Mouse (Mus musculus) liver, embryonic 15.5 days (tissue): ENCODE results near the gene Gpr88. TPM values are rescaled to one million over a fixed set of nuclear protein-coding genes. Genes with fewer than 3 reads are reported as not detected.

ENCODE experiments used
- ATAC-seq: fragments of 200-750 bp; cut with Nextera tagmentation; 2 replicates; pipeline ENCODE4 v1.8.0; 2017; ENCODE audit warnings: moderate number of reproducible peaks, mild to moderate bottlenecking, moderate library complexity; ENCODE audit not compliant: insufficient read depth
- H3K27ac ChIP-seq: fragments of 300-500 bp; sonication (generic); replicated peaks from 2 replicates; pipeline ENCODE4 v1.5.1; 2015; ENCODE audit warnings: mild to moderate bottlenecking, inconsistent platforms
- H3K27me3 ChIP-seq: fragments of 300-500 bp; sonication (generic); 2 replicates; pipeline ENCODE4 v1.6.1; 2015; ENCODE audit warnings: mild to moderate bottlenecking, inconsistent platforms
- H3K36me3 ChIP-seq: fragments of 300-500 bp; sonication (generic); replicated peaks from 2 replicates; pipeline ENCODE4 v1.6.1; 2015; ENCODE audit warnings: moderate library complexity, mild to moderate bottlenecking, inconsistent platforms
- H3K4me1 ChIP-seq: fragments of 300-500 bp; sonication (generic); replicated peaks from 2 replicates; pipeline ENCODE4 v1.6.1; 2015; ENCODE audit warnings: inconsistent platforms
- H3K4me2 ChIP-seq: fragments of 300-500 bp; sonication (generic); 2 replicates; pipeline ENCODE4 v1.6.1; 2015; ENCODE audit warnings: moderate library complexity, mild to moderate bottlenecking, inconsistent platforms
- H3K4me3 ChIP-seq: fragments of 300-500 bp; sonication (generic); replicated peaks from 2 replicates; pipeline ENCODE4 v1.5.1; 2015; ENCODE audit warnings: mild to moderate bottlenecking, inconsistent platforms
- H3K9ac ChIP-seq: fragments of 300-500 bp; sonication (generic); 2 replicates; pipeline ENCODE4 v1.6.1; 2015; ENCODE audit warnings: moderate library complexity, mild to moderate bottlenecking, inconsistent platforms
- H3K9me3 ChIP-seq: fragments of 300-500 bp; sonication (generic); replicated peaks from 2 replicates; pipeline ENCODE4 v1.6.1; 2016; ENCODE audit warnings: inconsistent platforms
- WGBS: fragments of 180-500 bp; shearing (Covaris S2); methylation state at CpG from one replicate; pipeline ENCODE4 v1.1.7; 2015; ENCODE audit warnings: mixed read lengths; ENCODE audit not compliant: insufficient replicate concordance; 5-methylcytosine and 5-hydroxymethylcytosine counted together
- polyA plus RNA-seq: library from polyadenylated mRNA; unstranded; fragments of >200 nt; fragmentation: Nextera tagmentation; extraction: Ambion mirVana; gene quantifications from 2 replicates; pipeline ENCODE4 v1.2.1, GENCODE M21; 2015

Gene Gpr88
- polyA plus RNA-seq, 1 experiment from 2014 or later: 0.17 TPM

DNA sequence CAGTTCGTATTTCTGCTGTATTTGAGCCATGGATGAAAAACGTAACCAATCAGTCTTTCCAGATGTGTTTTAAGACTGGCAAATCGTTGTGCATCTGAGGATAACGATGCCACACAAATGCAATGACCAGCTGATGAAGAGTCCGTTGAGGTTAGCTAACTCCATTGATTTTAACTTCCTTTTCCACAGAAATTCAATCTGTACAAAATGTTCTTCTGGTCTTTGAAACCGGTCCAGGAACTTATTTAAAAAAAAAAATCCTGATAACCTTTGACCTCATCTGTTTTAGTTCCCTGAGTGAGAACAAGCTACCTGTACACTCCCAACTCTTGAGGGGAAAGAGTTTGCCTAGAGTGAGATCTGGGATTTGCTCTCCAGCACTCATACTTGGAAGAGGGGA lies 18.4 kb upstream of the Gpr88 start:
- Histone ChIP-seq H3K4me2 (no peak overlapping the region), H3K4me1 (no peaks in the 10 kb centered on the region; the same call in 1 of the 2 replicates), H3K27ac (no peak overlapping the region), H3K36me3 (no peaks in the 10 kb centered on the region), H3K27me3 (no peaks in the 10 kb centered on the region), H3K4me3 (no peak overlapping the region), H3K9me3 (no peaks in the 10 kb centered on the region), H3K9ac (no peak overlapping the region)
- 60% methylated on average over 6 of the region's 6 CpGs for WGBS
- ATAC-seq: no peak

GRCm38 (mm10) chr3:116267036-116267654 lies 13.8 kb upstream of the Gpr88 start:
- peak; percentile 22; the same call in 1 of the 2 replicates for ATAC-seq
- H3K27ac ChIP-seq: no peak overlapping the region

GRCm38 (mm10) chr3:116266360-116266759 lies 13.1 kb upstream of the Gpr88 start:
- Histone ChIP-seq H3K4me1 (no peaks in the 10 kb centered on the region), H3K4me2 (no peak overlapping the region), H3K36me3 (no peaks in the 10 kb centered on the region), H3K4me3 (no peak overlapping the region), H3K9me3 (no peaks in the 10 kb centered on the region), H3K27ac (no peak overlapping the region), H3K27me3 (no peaks in the 10 kb centered on the region), H3K9ac (no peak overlapping the region)
- WGBS: 67% methylated on average over 3 of the region's 3 CpGs
- no peak for ATAC-seq

More at GRCm38 (mm10) chr3:116267036-116267654, 13.8 kb upstream of the Gpr88 start:
- Histone ChIP-seq H3K36me3 (no peaks in the 10 kb centered on the region), H3K4me2 (no peak overlapping the region), H3K9me3 (no peaks in the 10 kb centered on the region), H3K4me1 (no peaks in the 10 kb centered on the region), H3K27me3 (no peaks in the 10 kb centered on the region), H3K9ac (no peak overlapping the region), H3K4me3 (no peak overlapping the region)
- WGBS: 70% methylated on average over 2 of the region's 2 CpGs

- peak; percentile 41 for ATAC-seq
- Histone ChIP-seq H3K36me3 (no peaks in the 10 kb centered on the region), H3K9me3 (no peaks in the 10 kb centered on the region), H3K27ac (0 out of 2 replicates have a peak overlapping the region, but pooled peaks have one; percentile 25), H3K4me1 (no peaks in the 10 kb centered on the region), H3K4me3 (no peak overlapping the region), H3K4me2 (no peak overlapping the region), H3K27me3 (no peaks in the 10 kb centered on the region), H3K9ac (no peak overlapping the region)
- WGBS: 79% methylated on average over 1 of the region's 1 CpGs
These were observed 10.7 kb upstream of the Gpr88 start for GRCm38 (mm10) chr3:116263977-116264376.

DNA sequence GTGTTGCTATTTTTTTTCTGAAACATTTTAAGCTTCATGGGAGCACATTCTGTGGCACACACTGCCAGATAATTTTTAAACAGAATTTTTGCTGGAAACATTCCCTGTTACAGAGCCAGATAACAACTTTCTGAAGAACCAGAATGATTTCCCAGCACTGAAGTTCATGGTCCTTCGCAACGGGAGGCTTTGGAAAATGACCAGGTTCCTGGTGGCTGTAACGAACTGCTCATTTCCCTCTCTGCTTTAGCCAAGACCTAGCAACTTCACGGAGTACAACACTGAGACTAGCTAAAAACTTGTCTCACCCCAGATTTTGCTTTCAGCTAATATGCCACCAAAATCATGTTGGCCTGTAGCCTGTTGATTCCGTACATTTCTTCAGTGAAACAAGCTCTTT lies 9.8 kb upstream of the Gpr88 start:
- Histone ChIP-seq H3K27ac (no peak overlapping the region), H3K4me1 (no peaks in the 10 kb centered on the region), H3K36me3 (no peaks in the 10 kb centered on the region), H3K9ac (no peak overlapping the region), H3K4me3 (no peak overlapping the region), H3K4me2 (no peak overlapping the region), H3K9me3 (no peaks in the 10 kb centered on the region), H3K27me3 (no peaks in the 10 kb centered on the region)
- 74% methylated on average over 5 of the region's 5 CpGs for WGBS
- no peak for ATAC-seq

DNA sequence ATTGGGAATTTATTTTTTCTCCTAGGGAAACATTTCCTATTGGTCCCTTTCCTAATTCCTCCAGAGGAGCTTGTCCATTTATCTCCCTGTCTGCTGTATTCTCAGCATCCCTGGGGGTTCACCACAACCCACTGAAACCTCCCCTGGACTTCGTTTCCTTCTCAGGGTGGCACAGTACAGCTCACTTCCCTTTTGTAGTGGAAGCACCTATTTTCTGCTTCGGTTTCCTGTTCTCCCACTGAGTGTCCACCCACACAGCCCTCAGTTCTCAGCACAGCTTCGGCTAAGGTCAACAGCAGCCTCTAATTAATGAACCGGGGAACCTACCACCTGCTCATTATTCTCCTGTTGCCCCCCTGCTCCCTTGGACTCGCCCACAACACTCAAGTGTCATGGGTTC lies 2.8 kb upstream of the Gpr88 start:
- H3K4me3 ChIP-seq: no peak overlapping the region
- no peak for ATAC-seq
- WGBS: 13% methylated on average over 5 of the region's 5 CpGs
- no peak overlapping the region for H3K4me2 ChIP-seq
- H3K27me3 ChIP-seq: peaks cover 43% of the 10 kb centered on the region
- H3K27ac ChIP-seq: no peak overlapping the region
- peaks cover 13% of the 10 kb centered on the region for H3K4me1 ChIP-seq
- no peak overlapping the region for H3K9ac ChIP-seq
- H3K9me3 ChIP-seq: no peaks in the 10 kb centered on the region
- no peaks in the 10 kb centered on the region for H3K36me3 ChIP-seq

DNA sequence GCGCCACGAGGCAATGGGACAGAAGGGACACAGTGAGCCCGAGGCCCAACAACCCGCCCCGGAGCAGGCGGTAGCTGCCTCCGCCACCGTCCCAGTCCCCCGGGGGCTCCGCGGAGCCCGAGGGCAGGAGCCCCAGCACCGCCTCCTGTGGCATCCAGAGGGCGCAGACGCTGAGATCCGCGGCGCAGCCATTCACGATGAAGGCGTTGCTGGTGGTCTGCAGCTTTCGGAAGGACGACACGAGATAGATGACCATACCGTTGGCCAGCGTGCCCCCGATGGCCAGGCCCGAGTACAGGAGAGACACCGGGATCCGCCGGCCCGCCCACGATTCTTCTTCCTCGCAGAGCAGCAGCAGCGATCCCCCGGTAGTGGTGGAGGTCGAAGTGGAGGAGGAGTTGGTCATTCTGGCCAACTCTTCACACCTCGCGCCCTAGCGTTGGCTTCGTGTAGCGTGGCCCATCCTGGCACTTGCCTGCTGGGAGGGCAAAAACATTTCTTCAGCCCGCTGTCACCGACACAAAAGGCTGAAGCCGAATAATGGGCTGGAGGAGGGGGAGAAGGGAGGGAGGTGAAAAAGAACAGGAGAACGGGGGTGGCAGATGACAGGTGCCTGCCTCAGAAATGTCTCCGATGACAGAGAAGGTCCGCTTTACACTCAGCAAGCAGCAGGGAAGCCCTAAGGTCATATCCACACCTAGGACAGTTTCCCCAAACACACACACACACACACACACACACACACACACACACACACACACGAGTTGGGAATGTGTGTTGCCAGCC lies 855 bp downstream of the Gpr88 start:
- Histone ChIP-seq H3K4me2 (peak overlapping the region; percentile 71), H3K9ac (no peak overlapping the region), H3K27me3 (peaks cover 76% of the 10 kb centered on the region), H3K9me3 (no peaks in the 10 kb centered on the region), H3K4me3 (peak overlapping the region; percentile 50), H3K36me3 (no peaks in the 10 kb centered on the region), H3K4me1 (peaks cover 13% of the 10 kb centered on the region), H3K27ac (no peak overlapping the region)
- ATAC-seq: peak; percentile 35; the same call in 1 of the 2 replicates
- WGBS: 1% methylated on average over 48 of the region's 48 CpGs

- peaks cover 78% of the 10 kb centered on the region for H3K27me3 ChIP-seq
- peak overlapping the region; percentile 50 for H3K4me3 ChIP-seq
- H3K36me3 ChIP-seq: no peaks in the 10 kb centered on the region
- WGBS: 1% methylated on average over 71 of the region's 86 CpGs
- H3K9ac ChIP-seq: no peak overlapping the region
- ATAC-seq: peak; percentile 26; the same call in 1 of the 2 replicates
- H3K4me2 ChIP-seq: peak overlapping the region; percentile 71
- H3K9me3 ChIP-seq: no peaks in the 10 kb centered on the region
- H3K27ac ChIP-seq: no peak overlapping the region
- peaks cover 13% of the 10 kb centered on the region for H3K4me1 ChIP-seq
These were observed 1.6 kb downstream of the Gpr88 start for GRCm38 (mm10) chr3:116251481-116252254.

DNA sequence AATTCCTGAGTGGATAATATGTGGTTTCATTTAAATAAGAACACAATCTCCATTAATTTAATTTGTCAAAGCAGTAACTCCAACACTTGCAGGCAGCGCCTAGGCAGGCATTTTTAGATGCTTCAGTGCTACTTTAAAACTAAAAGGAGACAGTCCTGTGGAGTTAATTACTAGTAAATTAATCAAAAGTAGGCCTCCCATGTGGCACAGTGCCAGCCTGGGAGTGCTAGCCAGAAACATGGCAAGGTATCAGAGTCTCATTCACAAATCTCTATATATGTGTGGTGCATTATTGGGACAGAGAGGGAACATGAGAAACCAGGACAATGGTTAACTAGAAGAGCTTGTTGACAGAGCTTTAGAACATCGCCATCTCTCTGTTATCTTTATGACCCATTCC lies 4.3 kb downstream of the Gpr88 start:
- H3K36me3 ChIP-seq: no peaks in the 10 kb centered on the region
- H3K27me3 ChIP-seq: peaks cover 68% of the 10 kb centered on the region
- H3K27ac ChIP-seq: no peak overlapping the region
- no peaks in the 10 kb centered on the region for H3K9me3 ChIP-seq
- H3K9ac ChIP-seq: no peak overlapping the region
- ATAC-seq: no peak
- H3K4me1 ChIP-seq: peaks cover 13% of the 10 kb centered on the region
- no peak overlapping the region for H3K4me3 ChIP-seq
- H3K4me2 ChIP-seq: no peak overlapping the region
- WGBS: 63% methylated on average over 2 of the region's 2 CpGs

DNA sequence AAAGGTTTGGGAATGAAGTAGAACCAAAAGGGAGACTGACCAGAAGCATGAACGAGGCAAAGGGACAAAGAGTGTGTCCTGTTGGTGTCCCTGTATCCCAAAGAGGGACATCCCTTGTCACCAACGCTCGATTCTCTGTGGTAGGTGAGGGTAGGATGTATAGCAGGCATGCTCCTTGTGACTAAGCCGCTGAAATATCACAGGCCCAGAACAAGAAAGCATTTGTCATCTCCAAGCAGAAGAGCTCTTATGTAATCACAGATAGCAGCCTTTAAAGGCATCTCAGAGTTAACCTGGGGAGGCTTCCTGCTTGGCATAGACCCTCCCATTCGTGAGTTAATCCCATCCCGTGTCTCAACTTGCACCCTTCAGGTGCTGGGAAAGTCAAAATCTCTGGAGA lies 8.8 kb downstream of the Gpr88 start:
- H3K36me3 ChIP-seq: no peaks in the 10 kb centered on the region
- no peaks in the 10 kb centered on the region for H3K9me3 ChIP-seq
- 53% methylated on average over 6 of the region's 6 CpGs for WGBS
- H3K4me3 ChIP-seq: no peak overlapping the region
- no peak overlapping the region for H3K9ac ChIP-seq
- H3K4me1 ChIP-seq: no peaks in the 10 kb centered on the region
- no peak overlapping the region for H3K4me2 ChIP-seq
- peaks cover 24% of the 10 kb centered on the region; the same call in 1 of the 2 replicates for H3K27me3 ChIP-seq
- no peak for ATAC-seq
- H3K27ac ChIP-seq: no peak overlapping the region

- Histone ChIP-seq H3K4me3 (no peak overlapping the region), H3K9me3 (no peaks in the 10 kb centered on the region), H3K27me3 (peaks cover 7% of the 10 kb centered on the region; the same call in 1 of the 2 replicates), H3K4me1 (no peaks in the 10 kb centered on the region), H3K36me3 (no peaks in the 10 kb centered on the region), H3K27ac (no peak overlapping the region), H3K9ac (no peak overlapping the region), H3K4me2 (no peak overlapping the region)
- 63% methylated on average over 9 of the region's 9 CpGs for WGBS
- no peak for ATAC-seq
These were observed 10.6 kb downstream of the Gpr88 start for GRCm38 (mm10) chr3:116242685-116243084.
